Mouse (Mus musculus) ES-Bruce4 (cell line): Measurements from ENCODE around the gene Lsm3.

ENCODE experiments used
- CTCF ChIP-seq: IDR thresholded peaks from one replicate; pipeline ENCODE4 v1.8.1; 2011; ENCODE audit warnings: low read depth, low read length
- EP300 ChIP-seq: IDR thresholded peaks from 2 replicates; pipeline ENCODE4 v1.6.1; 2011; ENCODE audit warnings: low read depth, low read length; ENCODE audit not compliant: insufficient read depth
- POLR2A ChIP-seq: IDR thresholded peaks from one replicate; pipeline ENCODE4 v1.8.1; 2011; ENCODE audit warnings: low read length; ENCODE audit not compliant: insufficient read depth

DNA sequence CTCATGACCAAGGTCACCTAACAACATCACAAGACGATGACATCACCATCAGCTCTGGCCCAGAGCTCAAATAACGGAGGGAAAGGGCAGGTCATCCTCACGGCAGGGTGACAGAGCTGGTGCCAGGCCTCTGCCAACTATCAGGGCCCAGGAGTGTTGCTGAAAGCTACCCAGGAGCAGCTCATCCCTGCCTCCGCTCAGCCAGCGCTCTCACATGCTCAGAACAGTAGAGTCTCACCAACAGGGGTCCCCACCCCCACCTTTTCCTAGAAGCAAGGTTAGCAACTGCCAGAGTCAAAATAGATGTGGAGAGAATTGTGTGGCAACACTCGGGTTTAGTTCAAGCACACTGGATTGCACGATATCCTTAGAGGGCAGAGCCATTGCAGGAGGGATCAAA is 12.5 kb downstream of the Lsm3 start:
- TF ChIP-seq CTCF = no peak
- TF ChIP-seq POLR2A = no peak
- no peak for TF ChIP-seq EP300
